19 mouse cellular contexts compared by ENCODE assay signal in genomic region chr17:51786050-51786449, GRCm38 (mm10). TPM values are rescaled to one million over a fixed set of nuclear protein-coding genes. Genes with fewer than 3 reads are reported as not detected.
DNase-seq lines count a peak whose midpoint lies in the region; ATAC-seq and TF ChIP-seq lines count a peak whose summit lies in the region.
"Had no signal": no experiment of that assay in that cellular context is flagged by ENCODE, and none has a peak within 500 bp of the region (broad histone marks: within the 10 kb centered on the region; RNA-seq: fewer than 3 reads in every experiment).

No protein-coding gene starts in this region.

- ATAC-seq in kidney, embryonic 15.5 days (replicated peaks; ENCODE audit: low FRiP score), result no peak
- ATAC-seq: activated CD4-positive, CD25-positive, alpha-beta regulatory T cell, adult 4 months; CD4-positive, CD25-positive, alpha-beta regulatory T cell, adult 4 months; Patski had no signal

- TF ChIP-seq CTCF in MEL (IDR thresholded peaks at IDR 0.05 in 2 of 3, conservative IDR thresholded peaks at IDR 0.05 in 1 of 3; ENCODE audit: control insufficient read depth in 1 of 3, insufficient read depth in 1 of 3, low read depth in 2 of 3, low read length in 3 of 3, poor library complexity in 1 of 3, severe bottlenecking in 1 of 3), result no peak

- peak in 1 of 2 experiments; percentile 72; a peak in 1 of 4 replicates for TF ChIP-seq EP300 in MEL (IDR thresholded peaks at IDR 0.05; ENCODE audit: low read depth in 1 of 2, low read length in 2 of 2)

- H3K27ac ChIP-seq in MEL (ENCODE audit: control insufficient read depth, low read depth, low read length), result peak overlapping the region; percentile 46
- no peak overlapping the region for H3K27ac ChIP-seq in kidney, embryonic 15.5 days

- no peak overlapping the region for H3K4me2 ChIP-seq in kidney, embryonic 15.5 days

- H3K9me3 ChIP-seq in MEL (replicated peaks; ENCODE audit: insufficient read depth, low read length), result no peaks in the 10 kb centered on the region
- H3K9me3 ChIP-seq in kidney, embryonic 15.5 days (replicated peaks), result no peaks in the 10 kb centered on the region

- 88% methylated on average over 2 of the region's 2 CpGs for WGBS in kidney, embryonic 15.5 days

- H3K36me3 ChIP-seq in MEL (ENCODE audit: control insufficient read depth in 1 of 2, insufficient read depth in 2 of 2, low read length in 2 of 2), result peaks cover 0 to 25% of the 10 kb centered on the region in 2 experiments; a peak in 2 of 4 replicates
- peaks cover 13% of the 10 kb centered on the region; the same call in 1 of the 2 replicates for H3K36me3 ChIP-seq in kidney, embryonic 15.5 days
- H3K36me3 ChIP-seq: G1E had no signal

- H3K27me3 ChIP-seq in MEL (ENCODE audit: control insufficient read depth in 1 of 2, insufficient read depth in 2 of 2, low read length in 2 of 2), result no peaks in the 10 kb centered on the region
- no peaks in the 10 kb centered on the region for H3K27me3 ChIP-seq in kidney, embryonic 15.5 days
- H3K27me3 ChIP-seq: CH12.LX had no signal

- peak; percentile 43 for DNase-seq in MEL (ENCODE audit: low read depth, low spot score)
- DNase-seq: adrenal gland, adult 2 months; adrenal gland, adult 8-10 months; adrenal gland, postnatal 10 days; adrenal gland, postnatal 14 days; adrenal gland, postnatal 25 days; adrenal gland, postnatal 36 days; B cell, adult 2 months; cerebellum, adult 11 months; cerebellum, adult 11-12 months; cerebellum, adult 18-20 months; cerebellum, adult 2 months; cerebellum, adult 8-10 months had no signal

- TF ChIP-seq POLR2A in MEL (IDR thresholded peaks at IDR 0.05; ENCODE audit: control insufficient read depth in 1 of 2, insufficient read depth in 1 of 2, low read depth in 1 of 2, low read length in 2 of 2, poor library complexity in 1 of 2), result no peak

- H3K79me2 ChIP-seq in MEL (ENCODE audit: control insufficient read depth, insufficient read depth, low read length, poor library complexity), result no peaks in the 10 kb centered on the region

- no peak overlapping the region for H3K4me3 ChIP-seq in MEL (ENCODE audit: control insufficient read depth in 1 of 2, insufficient read depth in 1 of 2, low read depth in 2 of 2, low read length in 2 of 2)
- no peak overlapping the region for H3K4me3 ChIP-seq in kidney, embryonic 15.5 days (replicated peaks)

- TF ChIP-seq RAD21 in MEL (IDR thresholded peaks at IDR 0.05; ENCODE audit: low read depth, low read length), result no peak

- no peak overlapping the region for H3K9ac ChIP-seq in MEL (ENCODE audit: control insufficient read depth, low read depth, low read length, poor library complexity, severe bottlenecking)
- no peak overlapping the region for H3K9ac ChIP-seq in kidney, embryonic 15.5 days

- peaks cover 17 to 23% of the 10 kb centered on the region in 2 experiments for H3K4me1 ChIP-seq in MEL (ENCODE audit: control insufficient read depth in 1 of 2, insufficient read depth in 2 of 2, low read length in 2 of 2)
- 0 out of 2 replicates have a peak, but pooled peaks cover 3% of the 10 kb centered on the region for H3K4me1 ChIP-seq in kidney, embryonic 15.5 days

TF ChIP-seq in MEL, 35 proteins besides CTCF, POLR2A, EP300 and RAD21:
- TF ChIP-seq MXI1 (IDR thresholded peaks at IDR 0.05; ENCODE audit: low read depth, low read length), result peak; percentile 35; the same call in 1 of the 2 replicates
- peak; percentile 43; the same call in 1 of the 2 replicates for TF ChIP-seq TCF12 (IDR thresholded peaks at IDR 0.05; ENCODE audit: low read depth, low read length)
- peak; percentile 56; the same call in 1 of the 2 replicates for TF ChIP-seq ETS1 (IDR thresholded peaks at IDR 0.05; ENCODE audit: low read depth, low read length)
- TF ChIP-seq CHD2 (IDR thresholded peaks at IDR 0.05; ENCODE audit: low read length), result no peak
- TF ChIP-seq RCOR1 (IDR thresholded peaks at IDR 0.05; ENCODE audit: low read depth, low read length), result no peak
- no peak for TF ChIP-seq MAX (IDR thresholded peaks at IDR 0.05; ENCODE audit: low read length)
- TF ChIP-seq ZKSCAN1 (IDR thresholded peaks at IDR 0.05; ENCODE audit: low read depth, low read length), result no peak
- TF ChIP-seq NELFE (IDR thresholded peaks at IDR 0.05; ENCODE audit: low read depth, low read length), result no peak
- no peak for TF ChIP-seq GABPA (IDR thresholded peaks at IDR 0.05; ENCODE audit: low read depth, low read length)
- 0 out of 2 replicates have a peak, but pooled peaks have one; percentile 7 for TF ChIP-seq GATA1 (IDR thresholded peaks at IDR 0.05; ENCODE audit: low read depth, low read length)
- TF ChIP-seq CHD1 (IDR thresholded peaks at IDR 0.05; ENCODE audit: low read depth, low read length), result no peak
- no peak for TF ChIP-seq MYC (IDR thresholded peaks at IDR 0.05; ENCODE audit: low read depth, low read length)
- 0 out of 2 replicates have a peak, but pooled peaks have one; percentile 18 for TF ChIP-seq HCFC1 (IDR thresholded peaks at IDR 0.05; ENCODE audit: low read depth, low read length)
- TF ChIP-seq MAFK (IDR thresholded peaks at IDR 0.05; ENCODE audit: borderline replicate concordance, low read depth, low read length), result no peak
TF ChIP-seq in MEL: peak in this region for 5.

RNA-seq across cellular contexts. Expression of gene Satb1, which starts 47.0 kb away (rescaled TPM):
- total RNA-seq in MEL (2012; rRNA removed), result 0.08 TPM in 1 of 2 replicates, not detected in the other
- not detected for polyA plus RNA-seq in MEL (2012; ENCODE audit: insufficient read depth in 1 of 2, insufficient read length in 2 of 2, low read depth in 1 of 2, low replicate concordance in 2 of 2, missing spikeins in 1 of 2)
- polyA plus RNA-seq in kidney, embryonic 15.5 days (2015; fragmentation: Nextera tagmentation; extraction: Ambion mirVana), result 6.7 and 7.4 TPM in 2 replicates
- total RNA-seq: CH12.LX had no signal
- polyA plus RNA-seq: G1E had no signal
